Mouse (Mus musculus): ENCODE data around the gene Spg7. TPM values are rescaled to one million over a fixed set of nuclear protein-coding genes. Genes with fewer than 3 reads are reported as not detected.
"Not testable (repeated sequence)": the region's sequence is repeated elsewhere in the genome, so short reads cannot be mapped to it uniquely, and the experiment has no call there.

Spg7 gene
- polyA plus RNA-seq, 1 experiment from 2014 or later = 41.3 TPM

DNA sequence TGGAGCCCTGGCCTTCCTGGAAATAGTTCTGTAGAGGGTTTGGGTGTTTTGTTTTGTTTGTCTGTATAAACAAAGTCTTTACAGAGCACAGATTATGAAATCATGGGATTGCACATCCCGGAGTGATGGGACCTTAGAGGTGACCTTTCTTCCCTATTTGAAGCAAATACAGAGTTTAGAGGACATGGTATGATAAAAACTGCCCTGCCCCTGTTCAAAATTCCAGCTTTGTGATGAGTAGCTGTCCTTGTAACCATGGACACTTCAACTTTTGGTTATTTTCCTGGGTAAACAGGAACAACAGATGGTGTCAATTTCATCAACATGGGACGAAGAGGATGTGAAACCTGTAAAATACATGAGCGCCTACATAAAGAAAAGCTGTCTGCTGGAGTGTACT is 18.8 kb upstream of the Spg7 start:
- no peak overlapping the region for H3K27ac ChIP-seq (ENCODE audit: low read depth, low read length)
- ATAC-seq (replicated peaks; ENCODE audit: low FRiP score) (no peak), DNase-seq (ENCODE audit: low spot score) (no peak)
- WGBS = 83% methylated on average over 3 of the region's 3 CpGs
- H3K9me3 ChIP-seq (ENCODE audit: control insufficient read depth, low read length) = no peaks in the 10 kb centered on the region
- H3K9ac ChIP-seq (ENCODE audit: low read depth, low read length) = no peak overlapping the region
- peaks cover 23% of the 10 kb centered on the region for H3K4me1 ChIP-seq (replicated peaks; ENCODE audit: control insufficient read depth, insufficient read depth, low read length)
- H3K4me3 ChIP-seq (ENCODE audit: low read depth, low read length) = no peak overlapping the region
- H3K4me2 ChIP-seq = peak overlapping the region; percentile 78
- no peaks in the 10 kb centered on the region for H3K27me3 ChIP-seq (replicated peaks; ENCODE audit: control insufficient read depth, insufficient read depth, low read length)
- H3K36me3 ChIP-seq (ENCODE audit: control insufficient read depth, insufficient read depth, low read length) = no peaks in the 10 kb centered on the region

DNA sequence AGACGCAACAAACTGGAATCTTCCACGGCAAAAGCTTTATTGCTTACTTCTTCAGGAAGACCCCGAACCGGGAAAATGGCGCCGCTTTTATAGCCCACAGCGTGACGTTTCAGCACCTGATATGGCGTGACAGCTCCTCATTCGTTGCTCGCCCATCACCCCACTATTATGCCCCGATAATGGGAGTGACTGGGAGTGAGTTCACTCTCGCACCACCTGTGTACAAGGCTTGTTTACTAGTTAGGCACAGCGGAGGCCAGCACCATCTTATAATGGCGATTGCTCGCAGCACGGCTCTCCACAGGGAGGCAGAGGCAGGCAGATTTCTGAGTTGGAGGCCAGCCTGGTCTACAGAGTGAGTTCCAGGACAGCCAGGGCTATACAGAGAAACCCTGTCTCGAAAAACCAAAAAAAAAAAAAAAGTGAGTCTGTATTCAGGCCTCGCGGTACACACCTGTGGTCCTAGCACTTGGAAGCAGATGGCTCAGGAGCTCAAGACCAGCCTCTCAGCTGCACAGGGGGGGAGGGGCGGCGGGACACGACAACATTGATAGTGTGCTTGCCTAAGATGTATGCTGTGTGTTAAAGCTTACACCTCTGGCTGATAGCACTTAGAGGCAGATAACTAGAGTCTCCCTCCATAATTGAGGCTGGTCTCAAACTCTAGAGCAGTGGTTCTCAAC is 17.9 kb upstream of the Spg7 start:
- peaks cover 14% of the 10 kb centered on the region for H3K4me1 ChIP-seq (replicated peaks; ENCODE audit: control insufficient read depth, insufficient read depth, low read length)
- H3K27me3 ChIP-seq (replicated peaks; ENCODE audit: control insufficient read depth, insufficient read depth, low read length); H3K9me3 ChIP-seq (ENCODE audit: control insufficient read depth, low read length); H3K4me2 ChIP-seq; H3K9ac ChIP-seq (ENCODE audit: low read depth, low read length); DNase-seq (ENCODE audit: low spot score); H3K36me3 ChIP-seq (ENCODE audit: control insufficient read depth, insufficient read depth, low read length); H3K27ac ChIP-seq (ENCODE audit: low read depth, low read length); H3K4me3 ChIP-seq (ENCODE audit: low read depth, low read length); ATAC-seq (replicated peaks; ENCODE audit: low FRiP score): not testable (repeated sequence)
- WGBS = 90% methylated on average over 23 of the region's 23 CpGs

DNA sequence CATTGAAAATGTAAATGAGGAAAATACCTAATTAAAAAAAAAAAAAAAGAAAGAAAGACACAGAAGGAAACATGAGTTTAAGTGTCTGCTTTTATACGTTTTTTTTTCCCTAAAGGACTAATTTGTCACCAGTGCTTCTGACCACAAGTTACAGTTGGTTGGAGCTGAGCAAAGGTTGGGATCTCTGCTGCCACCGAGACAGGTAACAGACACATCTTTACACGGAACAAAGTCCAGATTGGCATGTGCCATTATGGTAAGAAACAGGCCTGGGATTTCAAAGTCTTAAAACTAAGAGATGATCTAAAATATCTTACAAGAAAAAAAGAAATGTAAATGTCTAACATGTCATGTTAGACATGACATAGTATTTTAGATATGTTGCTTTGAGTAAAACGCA is 16.0 kb upstream of the Spg7 start:
- H3K4me2 ChIP-seq = no peak overlapping the region
- 79% methylated on average over 4 of the region's 4 CpGs for WGBS
- H3K27me3 ChIP-seq (replicated peaks; ENCODE audit: control insufficient read depth, insufficient read depth, low read length) = no peaks in the 10 kb centered on the region
- H3K4me3 ChIP-seq (ENCODE audit: low read depth, low read length) = no peak overlapping the region
- H3K36me3 ChIP-seq (ENCODE audit: control insufficient read depth, insufficient read depth, low read length) = no peaks in the 10 kb centered on the region
- no peak for DNase-seq (ENCODE audit: low spot score)
- no peak overlapping the region for H3K9ac ChIP-seq (ENCODE audit: low read depth, low read length)
- peaks cover 7% of the 10 kb centered on the region for H3K4me1 ChIP-seq (replicated peaks; ENCODE audit: control insufficient read depth, insufficient read depth, low read length)
- no peak for ATAC-seq (replicated peaks; ENCODE audit: low FRiP score)
- no peaks in the 10 kb centered on the region for H3K9me3 ChIP-seq (ENCODE audit: control insufficient read depth, low read length)
- no peak overlapping the region for H3K27ac ChIP-seq (ENCODE audit: low read depth, low read length)

DNA sequence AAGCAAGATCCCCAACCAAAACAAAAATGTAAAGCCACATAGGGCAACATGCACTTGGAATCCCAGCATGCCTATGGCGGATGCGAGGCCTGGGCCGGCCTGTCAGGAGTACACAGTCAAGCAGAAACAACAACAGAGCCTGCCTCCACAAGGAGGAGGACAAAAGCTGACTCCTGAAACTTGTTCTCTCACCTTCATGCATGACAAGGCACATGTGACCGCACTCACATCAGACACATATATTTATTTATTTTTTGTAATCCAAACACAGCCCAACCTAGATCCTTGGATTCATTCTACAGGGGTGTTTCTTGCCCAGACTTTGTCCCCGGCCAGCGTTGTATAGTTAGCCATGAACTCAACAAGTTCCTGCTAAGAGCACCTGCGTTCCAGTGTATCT is 14.9 kb upstream of the Spg7 start:
- 89% methylated on average over 7 of the region's 7 CpGs for WGBS
- ATAC-seq (replicated peaks; ENCODE audit: low FRiP score) (no peak), DNase-seq (ENCODE audit: low spot score) (no peak)
- H3K36me3 ChIP-seq (ENCODE audit: control insufficient read depth, insufficient read depth, low read length) = no peaks in the 10 kb centered on the region
- H3K9ac ChIP-seq (ENCODE audit: low read depth, low read length) = no peak overlapping the region
- H3K27ac ChIP-seq (ENCODE audit: low read depth, low read length) = no peak overlapping the region
- H3K27me3 ChIP-seq (replicated peaks; ENCODE audit: control insufficient read depth, insufficient read depth, low read length) = no peaks in the 10 kb centered on the region
- no peak overlapping the region for H3K4me2 ChIP-seq
- H3K9me3 ChIP-seq (ENCODE audit: control insufficient read depth, low read length) = no peaks in the 10 kb centered on the region
- peaks cover 10% of the 10 kb centered on the region for H3K4me1 ChIP-seq (replicated peaks; ENCODE audit: control insufficient read depth, insufficient read depth, low read length)
- H3K4me3 ChIP-seq (ENCODE audit: low read depth, low read length) = no peak overlapping the region

DNA sequence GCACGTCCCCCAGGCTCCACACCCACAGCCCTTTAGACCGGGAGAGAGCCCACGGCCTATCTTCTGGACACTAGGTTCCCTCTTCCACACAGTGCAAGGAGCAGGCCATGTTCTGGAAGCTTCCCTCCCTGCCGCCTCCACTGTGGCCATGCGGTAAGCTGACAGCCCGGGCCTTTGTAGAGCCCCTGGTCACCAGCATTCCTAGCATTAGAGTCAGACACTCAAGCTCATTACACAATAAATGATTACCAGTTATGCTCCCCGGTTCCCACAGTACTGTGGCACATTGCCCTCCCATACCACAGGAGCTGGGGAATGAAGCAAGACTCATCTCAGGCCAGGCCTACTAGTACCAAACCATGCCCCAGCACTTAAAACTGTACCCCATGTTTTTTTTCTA is 14.3 kb upstream of the Spg7 start:
- Histone ChIP-seq H3K27me3 (replicated peaks; ENCODE audit: control insufficient read depth, insufficient read depth, low read length) (no peaks in the 10 kb centered on the region), H3K9me3 (ENCODE audit: control insufficient read depth, low read length) (no peaks in the 10 kb centered on the region), H3K4me3 (ENCODE audit: low read depth, low read length) (no peak overlapping the region), H3K36me3 (ENCODE audit: control insufficient read depth, insufficient read depth, low read length) (no peaks in the 10 kb centered on the region), H3K4me1 (replicated peaks; ENCODE audit: control insufficient read depth, insufficient read depth, low read length) (peaks cover 8% of the 10 kb centered on the region), H3K9ac (ENCODE audit: low read depth, low read length) (no peak overlapping the region), H3K27ac (ENCODE audit: low read depth, low read length) (no peak overlapping the region), H3K4me2 (no peak overlapping the region)
- 89% methylated on average over 7 of the region's 7 CpGs for WGBS
- ATAC-seq (replicated peaks; ENCODE audit: low FRiP score) (no peak), DNase-seq (ENCODE audit: low spot score) (no peak)

DNA sequence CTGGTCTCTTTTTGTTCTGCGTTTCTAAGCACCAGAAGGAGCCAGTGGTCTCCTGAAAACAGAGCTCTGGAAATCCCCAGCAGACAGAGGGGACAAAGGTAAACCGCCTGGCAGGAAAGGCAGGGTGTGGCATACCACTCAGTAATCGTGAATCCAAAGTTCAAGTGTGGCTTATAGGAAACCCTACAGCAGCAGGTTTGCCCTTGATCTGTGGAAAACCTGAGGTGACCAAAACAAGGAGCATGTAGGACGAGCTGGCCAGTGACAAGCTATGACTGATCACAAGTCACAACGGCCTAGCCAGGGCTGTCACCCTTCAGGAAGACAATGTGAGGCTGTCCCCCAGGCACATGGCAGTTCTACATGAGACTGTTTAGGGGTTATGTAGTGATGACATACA is 11.3 kb upstream of the Spg7 start:
- ATAC-seq (replicated peaks; ENCODE audit: low FRiP score) = no peak
- Histone ChIP-seq H3K9ac (ENCODE audit: low read depth, low read length) (no peak overlapping the region), H3K27me3 (replicated peaks; ENCODE audit: control insufficient read depth, insufficient read depth, low read length) (no peaks in the 10 kb centered on the region), H3K4me3 (ENCODE audit: low read depth, low read length) (no peak overlapping the region), H3K9me3 (ENCODE audit: control insufficient read depth, low read length) (no peaks in the 10 kb centered on the region), H3K4me1 (replicated peaks; ENCODE audit: control insufficient read depth, insufficient read depth, low read length) (peaks cover 3% of the 10 kb centered on the region; the same call in 1 of the 2 replicates), H3K4me2 (peak overlapping the region; percentile 20; the same call in 1 of the 2 replicates), H3K27ac (ENCODE audit: low read depth, low read length) (peak overlapping the region; percentile 52), H3K36me3 (ENCODE audit: control insufficient read depth, insufficient read depth, low read length) (no peaks in the 10 kb centered on the region)
- no peak for DNase-seq (ENCODE audit: low spot score)
- WGBS = 64% methylated on average over 5 of the region's 5 CpGs

DNA sequence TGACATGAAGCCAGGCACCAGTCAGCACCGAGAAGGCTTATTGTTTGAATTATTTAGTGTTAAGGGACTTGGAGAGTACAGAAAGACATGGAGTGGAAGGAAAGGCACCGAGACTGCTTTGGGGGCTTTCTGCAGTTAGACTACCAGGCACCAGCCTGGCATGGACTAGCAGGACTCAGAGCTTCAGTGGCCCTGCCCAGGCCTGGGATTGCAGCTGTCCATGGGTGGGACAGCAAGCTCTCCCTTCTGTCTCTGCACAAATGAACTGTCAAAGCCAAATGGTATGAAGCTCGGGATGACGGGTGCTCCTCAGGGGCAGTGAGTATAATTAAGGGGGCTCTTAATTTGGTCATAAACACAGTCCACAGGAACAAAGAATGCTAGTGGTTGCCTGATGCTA is 1.3 kb downstream of the Spg7 start:
- peak overlapping the region; percentile 93 for H3K4me2 ChIP-seq
- DNase-seq (ENCODE audit: low spot score) = no peak
- peak overlapping the region; percentile 99 for H3K9ac ChIP-seq (ENCODE audit: low read depth, low read length)
- H3K27ac ChIP-seq (ENCODE audit: low read depth, low read length) = peak overlapping the region; percentile 92; the same call in 1 of the 2 replicates
- peaks cover 5% of the 10 kb centered on the region; the same call in 1 of the 2 replicates for H3K36me3 ChIP-seq (ENCODE audit: control insufficient read depth, insufficient read depth, low read length)
- 85% methylated on average over 4 of the region's 4 CpGs for WGBS
- H3K4me3 ChIP-seq (ENCODE audit: low read depth, low read length) = peak overlapping the region; percentile 95
- H3K9me3 ChIP-seq (ENCODE audit: control insufficient read depth, low read length) = no peaks in the 10 kb centered on the region
- ATAC-seq (replicated peaks; ENCODE audit: low FRiP score) = no peak
- H3K27me3 ChIP-seq (replicated peaks; ENCODE audit: control insufficient read depth, insufficient read depth, low read length) = no peaks in the 10 kb centered on the region
- H3K4me1 ChIP-seq (replicated peaks; ENCODE audit: control insufficient read depth, insufficient read depth, low read length) = peaks cover 17% of the 10 kb centered on the region

DNA sequence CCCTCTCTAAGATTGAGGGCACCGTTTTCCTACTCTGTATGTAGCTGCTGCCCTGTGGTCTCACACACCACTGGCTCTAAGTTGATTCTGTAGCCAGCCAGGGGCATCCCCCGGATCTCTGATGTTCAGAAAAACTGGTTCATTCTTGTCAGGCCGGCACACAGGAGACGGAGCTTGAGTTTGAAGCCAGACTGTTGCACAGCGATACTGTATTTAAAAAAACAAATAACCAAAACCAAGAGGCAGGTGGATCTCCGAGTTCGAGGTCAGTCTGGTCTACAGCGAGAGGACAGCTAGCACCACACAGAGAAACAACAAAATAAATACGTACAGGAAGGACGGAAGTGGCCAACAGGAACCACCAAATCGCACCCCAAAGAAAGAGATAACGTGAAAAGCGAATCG is 2.1 kb downstream of the Spg7 start:
- Histone ChIP-seq H3K27me3 (replicated peaks; ENCODE audit: control insufficient read depth, insufficient read depth, low read length) (no peaks in the 10 kb centered on the region), H3K36me3 (ENCODE audit: control insufficient read depth, insufficient read depth, low read length) (peaks cover 5% of the 10 kb centered on the region; the same call in 1 of the 2 replicates), H3K4me1 (replicated peaks; ENCODE audit: control insufficient read depth, insufficient read depth, low read length) (peaks cover 17% of the 10 kb centered on the region), H3K9ac (ENCODE audit: low read depth, low read length) (peak overlapping the region; percentile 99), H3K9me3 (ENCODE audit: control insufficient read depth, low read length) (no peaks in the 10 kb centered on the region), H3K27ac (ENCODE audit: low read depth, low read length) (peak overlapping the region; percentile 92), H3K4me2 (peak overlapping the region; percentile 93), H3K4me3 (ENCODE audit: low read depth, low read length) (peak overlapping the region; percentile 95)
- WGBS = under 1% methylated on average over 14 of the region's 14 CpGs
- ATAC-seq (replicated peaks; ENCODE audit: low FRiP score) = peak; percentile 22
- no peak for DNase-seq (ENCODE audit: low spot score)

Data from liver, embryonic 11.5 days (tissue).